In genomic region chr14:12715906-12716659, GRCm38 (mm10) we compare ENCODE assay signal across 15 mouse cellular contexts.
"Had no signal": no experiment of that assay in that cellular context is flagged by ENCODE, and none has a peak within 500 bp of the region (broad histone marks: within the 10 kb centered on the region; RNA-seq: fewer than 3 reads in every experiment).

No protein-coding gene starts in this region.

- H3K4me3 ChIP-seq: layer of hippocampus, adult 2 months; limb, embryonic 13.5 days; liver, embryonic 13.5 days; lung, embryonic 15.5 days; midbrain, embryonic 13.5 days had no signal

- H3K27ac ChIP-seq: layer of hippocampus, adult 2 months; limb, embryonic 13.5 days; liver, embryonic 13.5 days; lung, embryonic 15.5 days; midbrain, embryonic 13.5 days had no signal

- H3K4me2 ChIP-seq: limb, embryonic 13.5 days; liver, embryonic 13.5 days; lung, embryonic 15.5 days; midbrain, embryonic 13.5 days had no signal

- H3K27me3 ChIP-seq: limb, embryonic 13.5 days; liver, embryonic 13.5 days; lung, embryonic 15.5 days; midbrain, embryonic 13.5 days had no signal

- H3K4me1 ChIP-seq: limb, embryonic 13.5 days; liver, embryonic 13.5 days; lung, embryonic 15.5 days had no signal

- H3K36me3 ChIP-seq: limb, embryonic 13.5 days; liver, embryonic 13.5 days; lung, embryonic 15.5 days had no signal

- DNase-seq: kidney, adult 18-20 months; kidney, postnatal 10 days; kidney, postnatal 4 days; left cerebral cortex, postnatal 4 days; liver, embryonic 13.5 days; liver, postnatal 0 days; lung, postnatal 14 days; right cerebral cortex, postnatal 4 days; spleen, adult 18-20 months; thymus, adult 18-20 months; thymus, postnatal 14 days had no signal

- ATAC-seq: liver, postnatal 0 days; midbrain, embryonic 13.5 days had no signal

- H3K9me3 ChIP-seq: limb, embryonic 13.5 days; liver, embryonic 13.5 days; lung, embryonic 15.5 days; midbrain, embryonic 13.5 days had no signal

- H3K9ac ChIP-seq: limb, embryonic 13.5 days; liver, embryonic 13.5 days; liver, postnatal 0 days; lung, embryonic 15.5 days; midbrain, embryonic 13.5 days had no signal
